Mouse (Mus musculus) neural tube, embryonic 15.5 days (tissue): ENCODE data around the gene Pappa. TPM values are rescaled to one million over a fixed set of nuclear protein-coding genes. Genes with fewer than 3 reads are reported as not detected.

Source experiments
- ATAC-seq: fragments of 200-750 bp; cut with Nextera tagmentation; 2 replicates; pipeline ENCODE4 v1.8.0; 2017; ENCODE audit warnings: mild to moderate bottlenecking, moderate TSS enrichment, moderate library complexity; ENCODE audit not compliant: low FRiP score
- H3K27ac ChIP-seq: fragments of 300-500 bp; sonication (generic); replicated peaks from 2 replicates; pipeline ENCODE4 v1.5.1; 2015; ENCODE audit warnings: mild to moderate bottlenecking, inconsistent platforms
- H3K27me3 ChIP-seq: fragments of 300-500 bp; sonication (generic); replicated peaks from 2 replicates; pipeline ENCODE4 v1.6.1; 2015; ENCODE audit warnings: inconsistent platforms
- H3K36me3 ChIP-seq: fragments of 300-500 bp; sonication (generic); 2 replicates; pipeline ENCODE4 v1.6.1; 2015; ENCODE audit warnings: inconsistent platforms
- H3K4me1 ChIP-seq: fragments of 300-500 bp; sonication (generic); 2 replicates; pipeline ENCODE4 v1.6.1; 2015; ENCODE audit warnings: inconsistent platforms
- H3K4me2 ChIP-seq: fragments of 300-500 bp; sonication (generic); 2 replicates; pipeline ENCODE4 v1.6.1; 2015; ENCODE audit warnings: inconsistent platforms, mild to moderate bottlenecking, moderate library complexity
- H3K4me3 ChIP-seq: fragments of 300-500 bp; sonication (generic); replicated peaks from 2 replicates; pipeline ENCODE4 v1.5.1; 2015; ENCODE audit warnings: mild to moderate bottlenecking, inconsistent platforms
- H3K9ac ChIP-seq: fragments of 300-500 bp; sonication (generic); replicated peaks from 2 replicates; pipeline ENCODE4 v1.6.1; 2015; ENCODE audit warnings: mild to moderate bottlenecking, inconsistent platforms
- H3K9me3 ChIP-seq: fragments of 300-500 bp; sonication (generic); replicated peaks from 2 replicates; pipeline ENCODE4 v1.6.1; 2016; ENCODE audit warnings: inconsistent platforms
- WGBS: fragments of 180-500 bp; shearing (Covaris S2); methylation state at CpG from one replicate; pipeline ENCODE4 v1.1.7; 2015; ENCODE audit warnings: mixed read lengths; 5-methylcytosine and 5-hydroxymethylcytosine counted together
- polyA plus RNA-seq: library from polyadenylated mRNA; unstranded; fragments of >200 nt; fragmentation: Nextera tagmentation; extraction: Ambion mirVana; gene quantifications from 2 replicates; pipeline ENCODE4 v1.2.1, GENCODE M21; 2015

Pappa gene
- polyA plus RNA-seq, 1 experiment from 2014 or later: 1.1 TPM

GRCm38 (mm10) chr4:65300431-65300830, 176.5 kb downstream of the Pappa start:
- Histone ChIP-seq H3K4me1 (0 out of 2 replicates have a peak, but pooled peaks cover 3% of the 10 kb centered on the region), H3K4me2 (no peak overlapping the region), H3K27ac (no peak overlapping the region), H3K27me3 (no peaks in the 10 kb centered on the region), H3K4me3 (no peak overlapping the region), H3K9ac (no peak overlapping the region), H3K36me3 (no peaks in the 10 kb centered on the region), H3K9me3 (no peaks in the 10 kb centered on the region)
- no peak for ATAC-seq
- WGBS: 83% methylated on average over 3 of the region's 3 CpGs

GRCm38 (mm10) chr4:65302666-65303065, 178.7 kb downstream of the Pappa start:
- ATAC-seq: no peak
- Histone ChIP-seq H3K4me3 (no peak overlapping the region), H3K9me3 (no peaks in the 10 kb centered on the region), H3K4me1 (no peaks in the 10 kb centered on the region), H3K27me3 (no peaks in the 10 kb centered on the region), H3K36me3 (no peaks in the 10 kb centered on the region), H3K9ac (no peak overlapping the region), H3K27ac (no peak overlapping the region), H3K4me2 (no peak overlapping the region)
- 77% methylated on average over 3 of the region's 3 CpGs for WGBS

- H3K27me3 ChIP-seq: no peaks in the 10 kb centered on the region
- H3K4me1 ChIP-seq: no peaks in the 10 kb centered on the region
- H3K36me3 ChIP-seq: no peaks in the 10 kb centered on the region
- H3K27ac ChIP-seq: no peak overlapping the region
- no peak for ATAC-seq
- H3K9me3 ChIP-seq: no peaks in the 10 kb centered on the region
- 72% methylated on average over 10 of the region's 10 CpGs for WGBS
- no peak overlapping the region for H3K9ac ChIP-seq
- H3K4me2 ChIP-seq: no peak overlapping the region
- no peak overlapping the region for H3K4me3 ChIP-seq
These were observed 194.0 kb downstream of the Pappa start for GRCm38 (mm10) chr4:65317877-65318525.

GRCm38 (mm10) chr4:65321340-65321739, 197.4 kb downstream of the Pappa start:
- no peaks in the 10 kb centered on the region for H3K9me3 ChIP-seq
- no peak overlapping the region for H3K27ac ChIP-seq
- H3K9ac ChIP-seq: no peak overlapping the region
- H3K27me3 ChIP-seq: no peaks in the 10 kb centered on the region
- H3K36me3 ChIP-seq: no peaks in the 10 kb centered on the region
- ATAC-seq: no peak
- H3K4me3 ChIP-seq: no peak overlapping the region
- WGBS: 95% methylated on average over 4 of the region's 4 CpGs
- no peaks in the 10 kb centered on the region for H3K4me1 ChIP-seq
- no peak overlapping the region for H3K4me2 ChIP-seq

- H3K9me3 ChIP-seq: no peaks in the 10 kb centered on the region
- H3K36me3 ChIP-seq: no peaks in the 10 kb centered on the region
- no peaks in the 10 kb centered on the region for H3K4me1 ChIP-seq
- H3K4me3 ChIP-seq: no peak overlapping the region
- ATAC-seq: no peak
- no peak overlapping the region for H3K27ac ChIP-seq
- no peak overlapping the region for H3K4me2 ChIP-seq
- 69% methylated on average over 1 of the region's 1 CpGs for WGBS
- H3K9ac ChIP-seq: no peak overlapping the region
- no peaks in the 10 kb centered on the region for H3K27me3 ChIP-seq
These were observed 198.0 kb downstream of the Pappa start for GRCm38 (mm10) chr4:65321959-65322358.

- WGBS: 81% methylated on average over 2 of the region's 2 CpGs
- Histone ChIP-seq H3K4me3 (no peak overlapping the region), H3K4me1 (no peaks in the 10 kb centered on the region), H3K36me3 (no peaks in the 10 kb centered on the region), H3K4me2 (no peak overlapping the region), H3K9ac (no peak overlapping the region), H3K27ac (no peak overlapping the region), H3K27me3 (no peaks in the 10 kb centered on the region), H3K9me3 (no peaks in the 10 kb centered on the region)
- ATAC-seq: no peak
These were observed 201.8 kb downstream of the Pappa start for GRCm38 (mm10) chr4:65325816-65326215.

- no peak overlapping the region for H3K4me2 ChIP-seq
- no peaks in the 10 kb centered on the region for H3K4me1 ChIP-seq
- ATAC-seq: no peak
- H3K36me3 ChIP-seq: no peaks in the 10 kb centered on the region
- WGBS: 70% methylated on average over 9 of the region's 9 CpGs
- H3K9ac ChIP-seq: no peak overlapping the region
- H3K4me3 ChIP-seq: no peak overlapping the region
- no peaks in the 10 kb centered on the region for H3K9me3 ChIP-seq
- no peak overlapping the region for H3K27ac ChIP-seq
- H3K27me3 ChIP-seq: no peaks in the 10 kb centered on the region
These were observed 204.7 kb downstream of the Pappa start for GRCm38 (mm10) chr4:65328486-65329308.

GRCm38 (mm10) chr4:65333718-65334117, 209.7 kb downstream of the Pappa start:
- H3K36me3 ChIP-seq: no peaks in the 10 kb centered on the region
- H3K4me2 ChIP-seq: no peak overlapping the region
- no peak for ATAC-seq
- H3K4me1 ChIP-seq: no peaks in the 10 kb centered on the region
- H3K9me3 ChIP-seq: no peaks in the 10 kb centered on the region
- H3K9ac ChIP-seq: no peak overlapping the region
- H3K27ac ChIP-seq: no peak overlapping the region
- no peak overlapping the region for H3K4me3 ChIP-seq
- WGBS: 37% methylated on average over 1 of the region's 1 CpGs
- H3K27me3 ChIP-seq: no peaks in the 10 kb centered on the region

- Histone ChIP-seq H3K4me3 (no peak overlapping the region), H3K4me2 (no peak overlapping the region), H3K27ac (no peak overlapping the region), H3K27me3 (no peaks in the 10 kb centered on the region), H3K36me3 (no peaks in the 10 kb centered on the region), H3K9me3 (no peaks in the 10 kb centered on the region), H3K9ac (no peak overlapping the region), H3K4me1 (no peaks in the 10 kb centered on the region)
- 90% methylated on average over 3 of the region's 3 CpGs for WGBS
- ATAC-seq: no peak
These were observed 217.8 kb downstream of the Pappa start for GRCm38 (mm10) chr4:65341766-65342165.

GRCm38 (mm10) chr4:65350521-65350920, 226.5 kb downstream of the Pappa start:
- Histone ChIP-seq H3K27me3 (no peaks in the 10 kb centered on the region), H3K9ac (no peak overlapping the region), H3K27ac (no peak overlapping the region), H3K4me3 (no peak overlapping the region), H3K4me1 (no peaks in the 10 kb centered on the region), H3K4me2 (no peak overlapping the region), H3K36me3 (no peaks in the 10 kb centered on the region), H3K9me3 (no peaks in the 10 kb centered on the region)
- no peak for ATAC-seq
- 34% methylated on average over 7 of the region's 7 CpGs for WGBS

GRCm38 (mm10) chr4:65354580-65354979, 230.6 kb downstream of the Pappa start:
- H3K9me3 ChIP-seq: no peaks in the 10 kb centered on the region
- no peaks in the 10 kb centered on the region for H3K27me3 ChIP-seq
- H3K27ac ChIP-seq: no peak overlapping the region
- H3K9ac ChIP-seq: no peak overlapping the region
- ATAC-seq: no peak
- no peaks in the 10 kb centered on the region for H3K36me3 ChIP-seq
- H3K4me3 ChIP-seq: no peak overlapping the region
- no peak overlapping the region for H3K4me2 ChIP-seq
- H3K4me1 ChIP-seq: no peaks in the 10 kb centered on the region
- 66% methylated on average over 4 of the region's 4 CpGs for WGBS

GRCm38 (mm10) chr4:65367135-65367534, 243.2 kb downstream of the Pappa start:
- H3K36me3 ChIP-seq: no peaks in the 10 kb centered on the region
- ATAC-seq: no peak
- no peaks in the 10 kb centered on the region for H3K27me3 ChIP-seq
- no peaks in the 10 kb centered on the region for H3K9me3 ChIP-seq
- no peak overlapping the region for H3K4me2 ChIP-seq
- no peak overlapping the region for H3K27ac ChIP-seq
- no peak overlapping the region for H3K9ac ChIP-seq
- H3K4me1 ChIP-seq: no peaks in the 10 kb centered on the region
- no peak overlapping the region for H3K4me3 ChIP-seq
